Mouse (Mus musculus) Patski (cell line): ENCODE measurements around the gene Jaml. TPM values are rescaled to one million over a fixed set of nuclear protein-coding genes. Genes with fewer than 3 reads are reported as not detected.
A peak's percentile ranks its signal among the peaks of the same experiment; 100 is the strongest.

Source experiments
- ATAC-seq: fragments of 100-300 bp; one replicate; pipeline ENCODE4 v1.8.0; 2021
- CTCF ChIA-PET: fragments of 350-600 bp; sonication (Branson Sonifier 250); formaldehyde crosslinking; loops from one replicate; lab custom pipeline; 2022; ENCODE audit warnings: inconsistent platforms; lab: Charles Lee
- POLR2A ChIA-PET: fragments of 350-600 bp; sonication (Branson Sonifier 250); formaldehyde crosslinking; loops from one replicate; lab custom pipeline; 2022; ENCODE audit warnings: antibody characterized with exemption, inconsistent platforms; lab: Charles Lee
- DNase-seq: peaks from one replicate; pipeline ENCODE4 v3.0.0-alpha.2; 2011; ENCODE audit warnings: low read depth, low spot score
- H3K27me3 ChIP-seq: fragments of 371-371 bp; one replicate; pipeline ENCODE4 v1.5.1; 2021
- CTCF ChIP-seq: fragments of 100-300 bp; IDR thresholded peaks from one replicate; pipeline ENCODE4 v1.5.1; 2021
- in situ Hi-C: fragments of 300-500 bp; cut with MboI; formaldehyde crosslinking; loops from 3 replicates; pipeline ENCODE4 v1.11.1; 2018; ENCODE audit warnings: low pct_unique_long_range_greater_than_20kb, mixed read lengths
- polyA plus RNA-seq: library from polyadenylated mRNA; unstranded; gene quantifications from one replicate; pipeline ENCODE4 v1.2.3, GENCODE M21; 2021

The Jaml gene
- polyA plus RNA-seq, 1 experiment from 2014 or later: not detected

DNA sequence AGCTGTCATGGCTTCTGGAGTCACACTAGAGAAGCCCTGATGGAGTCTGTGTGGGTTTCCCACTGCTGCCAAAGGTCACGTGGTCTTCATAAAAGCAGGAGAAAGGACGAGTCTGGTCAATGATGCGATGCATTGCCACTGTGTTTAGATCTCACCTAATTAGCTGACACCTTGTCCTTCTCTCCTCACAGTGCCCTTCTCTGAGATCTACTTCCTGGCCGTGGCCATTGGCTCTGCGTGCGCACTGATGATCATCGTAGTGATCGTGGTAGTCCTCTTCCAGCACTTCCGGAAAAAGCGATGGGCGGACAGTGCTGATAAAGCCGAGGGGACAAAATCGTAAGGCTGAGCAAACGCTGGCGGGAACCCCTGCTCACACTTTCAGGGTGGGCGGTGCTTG is 32.0 kb upstream of the Jaml start:
- ChIA-PET CTCF (interaction anchor here (1.2 kb wide), 1 partner anchor 9 kb away, joined by 3 read pairs; no protein-coding TSS in a partner anchor), POLR2A (no interaction called here)
- in situ Hi-C loops: no loop called here
- no peak for TF ChIP-seq CTCF
- DNase-seq (no peak), ATAC-seq (no peak)
- peaks cover 58% of the 10 kb centered on the region for H3K27me3 ChIP-seq

- ChIA-PET POLR2A (no interaction called here), CTCF (interaction anchor here (1.0 to 1.5 kb wide), 4 partner anchors 10 to 26 kb away, joined by 3 read pairs; no protein-coding TSS in a partner anchor)
- in situ Hi-C loops: no loop called here
- TF ChIP-seq CTCF: peak; percentile 71
- ATAC-seq: no peak
- no peak for DNase-seq
- H3K27me3 ChIP-seq: peaks cover 57% of the 10 kb centered on the region
Measured at GRCm38 (mm10) chr9:45048511-45048910, 30.5 kb upstream of the Jaml start.

- ChIA-PET CTCF (no interaction called here), POLR2A (no interaction called here)
- no peak for ATAC-seq
- in situ Hi-C loops: no loop called here
- H3K27me3 ChIP-seq: peaks cover 64% of the 10 kb centered on the region
- DNase-seq: no peak
- no peak for TF ChIP-seq CTCF
Measured at GRCm38 (mm10) chr9:45049731-45050130, 29.3 kb upstream of the Jaml start.

GRCm38 (mm10) chr9:45050301-45050700 is 28.7 kb upstream of the Jaml start:
- in situ Hi-C loops: no loop called here
- ChIA-PET CTCF (no interaction called here), POLR2A (no interaction called here)
- no peak for ATAC-seq
- DNase-seq: no peak
- TF ChIP-seq CTCF: no peak
- peaks cover 58% of the 10 kb centered on the region for H3K27me3 ChIP-seq

DNA sequence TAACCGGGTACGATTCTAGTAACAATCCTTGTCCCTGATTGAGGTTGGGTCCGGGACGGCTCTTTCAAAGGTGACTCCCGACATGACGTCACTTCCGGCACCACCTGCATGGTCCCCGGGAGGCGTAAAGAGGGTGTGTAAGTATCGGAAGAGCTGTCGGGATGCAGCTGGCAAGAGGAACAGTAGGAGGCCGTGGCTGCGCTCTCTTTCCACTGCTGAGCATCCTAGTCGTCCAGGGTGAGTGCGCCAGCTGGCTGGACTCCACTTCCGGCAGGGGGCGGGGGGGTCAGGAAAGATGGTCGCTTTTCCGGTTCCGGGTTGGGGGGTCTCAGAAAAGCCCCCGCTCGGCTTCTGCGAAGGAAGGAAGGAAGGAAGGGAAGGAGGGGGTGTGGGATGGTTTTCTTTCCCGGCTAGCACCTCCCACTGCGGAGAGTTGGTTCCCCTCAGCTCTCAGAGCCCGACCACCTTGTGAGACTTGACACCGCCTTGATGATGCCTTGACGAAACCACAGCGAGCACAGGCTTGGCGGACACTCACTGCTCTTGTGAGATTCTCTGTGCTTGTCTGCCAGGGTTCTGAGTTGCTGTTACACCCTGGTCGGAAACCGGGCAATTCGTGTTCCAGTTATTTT is 23.8 kb upstream of the Jaml start, which contains the start of gene Mpzl3:
Mpzl3 (plus strand) TSS at position 105 of the 632 bp plus-strand sequence.
- DNase-seq (peak; percentile 37), ATAC-seq (peak; percentile 60)
- TF ChIP-seq CTCF: no peak
- in situ Hi-C loops: no loop called here
- POLR2A ChIA-PET: no interaction called here
- CTCF ChIA-PET: no interaction called here
- H3K27me3 ChIP-seq: peaks cover 40% of the 10 kb centered on the region

DNA sequence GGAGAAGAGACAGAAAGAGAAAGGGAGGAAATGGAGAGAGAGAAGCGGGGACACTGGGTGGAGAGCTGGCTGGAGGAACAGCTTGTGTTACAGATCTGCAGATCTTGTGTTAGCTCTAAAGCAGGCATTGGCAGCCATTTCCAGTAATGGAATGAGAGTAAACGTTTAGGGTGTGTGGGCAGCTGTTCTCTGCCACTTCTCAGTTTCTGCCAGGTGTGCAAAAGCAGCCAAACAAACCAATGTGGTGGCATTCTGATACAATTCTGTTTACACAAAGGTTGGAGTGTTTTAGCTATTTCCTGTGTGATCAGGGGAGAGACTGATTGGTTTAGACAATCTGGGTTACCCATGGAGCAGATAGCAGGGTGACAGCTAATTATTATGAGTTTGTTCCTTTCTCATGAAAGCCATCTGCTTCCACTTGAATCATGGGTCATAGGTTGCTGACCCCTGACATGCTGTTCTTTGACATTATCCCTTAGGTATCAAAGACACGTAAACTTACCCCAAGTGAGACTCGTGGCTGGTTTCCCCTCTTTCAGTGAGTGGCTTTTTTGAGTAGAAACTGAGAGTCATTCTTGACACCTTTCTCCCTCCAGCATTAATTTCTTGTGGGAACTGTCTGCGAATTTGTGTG is 20.6 kb upstream of the Jaml start:
- ATAC-seq (no peak), DNase-seq (no peak)
- in situ Hi-C loops: no loop called here
- CTCF ChIA-PET: interaction anchor here (1.0 kb wide), 1 partner anchor 10 kb away, joined by 3 read pairs; no protein-coding TSS in a partner anchor
- POLR2A ChIA-PET: no interaction called here
- H3K27me3 ChIP-seq: peaks cover 20% of the 10 kb centered on the region
- TF ChIP-seq CTCF: no peak

DNA sequence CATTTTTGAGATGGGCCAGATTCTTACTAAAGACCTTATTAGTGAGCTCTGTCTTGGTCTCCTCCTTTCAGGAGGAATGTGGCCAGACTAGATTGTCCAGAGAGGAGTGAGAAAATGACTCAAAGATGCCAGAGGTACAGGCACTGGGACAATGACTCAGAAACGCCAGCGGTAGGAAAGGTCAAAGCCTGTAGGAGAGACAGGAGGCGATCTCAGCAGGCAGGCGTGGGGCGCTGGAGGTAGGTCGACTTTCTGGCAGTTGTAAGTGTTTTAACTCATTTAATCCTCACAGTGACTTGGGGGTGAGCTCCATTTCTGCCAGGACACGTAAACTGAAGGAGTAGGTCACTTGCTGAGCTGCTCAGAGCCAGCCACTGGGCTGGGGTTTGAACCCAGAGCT is 18.8 kb upstream of the Jaml start:
- TF ChIP-seq CTCF: no peak
- in situ Hi-C loops: no loop called here
- ChIA-PET CTCF (no interaction called here), POLR2A (no interaction called here)
- ATAC-seq: no peak
- peaks cover 8% of the 10 kb centered on the region for H3K27me3 ChIP-seq
- no peak for DNase-seq

GRCm38 (mm10) chr9:45062677-45063076 is 16.3 kb upstream of the Jaml start:
- in situ Hi-C loops: no loop called here
- CTCF ChIA-PET: no interaction called here
- DNase-seq: no peak

GRCm38 (mm10) chr9:45064421-45064820 is 14.6 kb upstream of the Jaml start:
- ATAC-seq: no peak
- H3K27me3 ChIP-seq: no peaks in the 10 kb centered on the region
- no peak for DNase-seq
- ChIA-PET POLR2A (no interaction called here), CTCF (no interaction called here)
- in situ Hi-C loops: no loop called here
- no peak for TF ChIP-seq CTCF

More at GRCm38 (mm10) chr9:45062677-45063076, 16.3 kb upstream of the Jaml start:
- POLR2A ChIA-PET: no interaction called here
- H3K27me3 ChIP-seq: peaks cover 6% of the 10 kb centered on the region
- no peak for TF ChIP-seq CTCF
- no peak for ATAC-seq

DNA sequence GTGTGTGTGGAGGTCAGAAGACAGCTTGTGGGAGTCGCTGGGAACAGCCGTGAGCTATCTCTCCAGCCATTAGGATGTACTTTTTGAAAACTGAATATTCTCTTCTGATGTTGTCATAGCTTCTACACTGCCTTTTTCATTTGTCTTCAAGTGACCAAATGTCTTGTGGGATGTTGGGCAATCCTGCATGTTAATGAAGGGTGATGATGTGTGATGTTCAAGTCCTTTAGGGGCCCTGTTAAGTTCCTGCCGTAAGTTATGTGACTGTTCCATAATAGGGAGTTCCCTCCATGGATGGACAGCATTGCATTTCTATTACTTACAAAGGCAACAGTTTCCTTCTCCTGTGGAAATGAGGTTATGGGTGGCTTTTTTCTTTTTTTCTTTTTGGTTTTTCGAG is 12.2 kb upstream of the Jaml start:
- no peak for ATAC-seq
- no peaks in the 10 kb centered on the region for H3K27me3 ChIP-seq
- no peak for TF ChIP-seq CTCF
- ChIA-PET CTCF (no interaction called here), POLR2A (no interaction called here)
- DNase-seq: no peak
- in situ Hi-C loops: no loop called here

DNA sequence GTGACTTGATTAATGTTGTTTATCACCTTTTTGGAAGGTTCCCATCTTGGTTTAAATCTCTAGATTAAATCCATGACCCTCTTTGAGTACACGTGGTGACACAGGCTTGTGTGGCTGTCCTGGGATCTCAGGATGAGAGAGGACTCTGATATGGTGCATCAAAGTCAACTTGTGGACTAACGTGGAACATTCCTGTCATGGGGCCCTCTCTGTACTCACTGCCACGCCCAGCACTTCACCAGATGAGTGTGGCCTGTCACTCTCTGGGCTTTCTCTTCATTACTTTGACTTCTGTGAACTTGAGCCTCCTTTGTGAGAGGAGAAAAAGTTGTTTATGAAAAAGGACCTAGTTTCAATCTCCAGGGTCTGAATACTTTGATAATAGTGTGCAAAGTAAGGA is 7.2 kb upstream of the Jaml start:
- ChIA-PET POLR2A (no interaction called here), CTCF (no interaction called here)
- H3K27me3 ChIP-seq: no peaks in the 10 kb centered on the region
- ATAC-seq (no peak), DNase-seq (no peak)
- in situ Hi-C loops: no loop called here
- no peak for TF ChIP-seq CTCF
